Mouse (Mus musculus) hindbrain, postnatal 0 days (tissue): ENCODE measurements around the gene Gm45140. TPM values are rescaled to one million over a fixed set of nuclear protein-coding genes. Genes with fewer than 3 reads are reported as not detected.

Source experiments
- ATAC-seq: fragments of 200-750 bp; cut with Nextera tagmentation; 2 replicates; pipeline ENCODE4 v1.8.0; 2017; ENCODE audit warnings: mild to moderate bottlenecking, moderate TSS enrichment, moderate library complexity
- DNase-seq: peaks from one replicate; pipeline ENCODE4 v3.0.0-alpha.2; 2015; ENCODE audit warnings: low spot score
- H3K27ac ChIP-seq: fragments of 300-500 bp; sonication (generic); 2 replicates; pipeline ENCODE4 v1.5.1; 2014; ENCODE audit warnings: mild to moderate bottlenecking
- H3K27me3 ChIP-seq: fragments of 300-500 bp; sonication (generic); 2 replicates; pipeline ENCODE4 v1.6.1; 2014; ENCODE audit warnings: low read length, mixed read lengths; ENCODE audit not compliant: insufficient read depth
- H3K36me3 ChIP-seq: fragments of 300-500 bp; sonication (generic); 2 replicates; pipeline ENCODE4 v1.6.1; 2014; ENCODE audit warnings: low read length, mixed read lengths; ENCODE audit not compliant: insufficient read depth
- H3K4me1 ChIP-seq: fragments of 300-500 bp; sonication (generic); 2 replicates; pipeline ENCODE4 v1.6.1; 2014; ENCODE audit warnings: antibody characterized with exemption, low read length, mixed read lengths; ENCODE audit not compliant: insufficient read depth
- H3K4me2 ChIP-seq: fragments of 300-500 bp; sonication (generic); 2 replicates; pipeline ENCODE4 v1.6.1; 2014; ENCODE audit warnings: low read depth, mild to moderate bottlenecking, low read length, moderate library complexity, mixed read lengths
- H3K4me3 ChIP-seq: fragments of 300-500 bp; sonication (generic); 2 replicates; pipeline ENCODE4 v1.5.1; 2014; ENCODE audit warnings: low read length
- H3K9ac ChIP-seq: fragments of 300-500 bp; sonication (generic); replicated peaks from 2 replicates; pipeline ENCODE4 v1.6.1; 2014; ENCODE audit warnings: mild to moderate bottlenecking, low read length, moderate library complexity, mixed read lengths
- H3K9me3 ChIP-seq: fragments of 300-500 bp; sonication (generic); 2 replicates; pipeline ENCODE4 v1.6.1; 2016; ENCODE audit warnings: low read length, mixed read lengths
- CTCF ChIP-seq: IDR thresholded peaks from 2 replicates; pipeline ENCODE4 v1.5.1; 2016; ENCODE audit warnings: antibody characterized with exemption, control low read depth, low read depth
- WGBS: fragments of 180-500 bp; shearing (Covaris S2); extraction: QIAGEN DNeasy Blood & Tissue Kit; methylation state at CpG from one replicate; pipeline ENCODE4 v1.1.7; 2014; 5-methylcytosine and 5-hydroxymethylcytosine counted together
- polyA plus RNA-seq: library from polyadenylated mRNA; unstranded; fragments of >200 nt; fragmentation: Nextera tagmentation; extraction: Ambion mirVana; gene quantifications from 2 replicates; pipeline ENCODE4 v1.2.1, GENCODE M21; 2015
- total RNA-seq: library from RNA; depleted of rRNA; stranded (reverse); fragments of >200 nt; gene quantifications from 2 replicates; pipeline ENCODE4 v1.2.3, GENCODE M21; 2014

Gene Gm45140
- total and polyA plus RNA-seq, 2 experiments from 2014 or later, result 2.0 TPM; not detected in 1

DNA sequence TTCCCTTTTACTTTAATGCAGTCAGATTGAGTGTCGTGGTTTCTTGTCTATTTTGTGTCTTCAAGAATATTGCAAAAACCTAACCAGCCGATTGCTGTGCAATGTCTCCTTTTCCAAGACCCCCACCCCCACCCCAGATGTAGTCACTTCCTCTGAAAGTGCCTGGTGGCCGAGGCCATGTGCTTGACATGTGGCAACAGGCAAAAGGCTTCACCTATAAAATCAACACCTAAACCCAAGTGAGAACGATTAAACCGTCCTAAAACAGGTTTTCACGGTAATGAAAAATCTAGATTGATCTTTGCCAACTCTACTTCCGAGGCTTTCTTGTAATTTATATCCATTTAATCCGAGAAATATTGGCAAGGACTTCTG is 14.2 kb upstream of the Gm45140 start:
- under 1% methylated on average over 8 of the region's 8 CpGs for WGBS
- no peak for ATAC-seq

DNA sequence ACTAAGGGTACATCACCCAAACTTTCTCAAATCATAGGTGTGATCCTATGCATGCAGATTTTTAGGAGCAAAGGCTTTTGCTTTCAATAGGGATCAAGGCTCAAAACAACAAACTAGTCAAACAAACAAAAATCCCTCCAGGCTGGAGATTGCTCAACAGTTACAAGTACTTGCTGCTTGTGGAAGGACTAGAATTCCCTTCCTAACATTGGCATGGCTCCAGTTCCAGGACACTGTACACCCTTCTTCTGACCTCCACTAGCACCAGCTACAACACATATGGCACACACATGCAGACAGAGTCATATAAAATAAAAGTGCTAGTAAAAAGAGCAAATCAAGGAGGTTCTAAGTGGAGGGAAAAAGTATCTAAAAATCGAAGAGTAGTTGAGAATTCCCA is 11.2 kb upstream of the Gm45140 start:
- H3K4me2 ChIP-seq, result no peak overlapping the region
- DNase-seq (no peak), ATAC-seq (no peak)
- no peak for TF ChIP-seq CTCF
- no peak overlapping the region for H3K4me3 ChIP-seq
- H3K27me3 ChIP-seq, result no peaks in the 10 kb centered on the region
- H3K9me3 ChIP-seq, result no peaks in the 10 kb centered on the region
- no peak overlapping the region for H3K27ac ChIP-seq
- H3K4me1 ChIP-seq, result peaks cover 9% of the 10 kb centered on the region; the same call in 1 of the 2 replicates
- H3K9ac ChIP-seq, result no peak overlapping the region
- 90% methylated on average over 1 of the region's 1 CpGs for WGBS
- H3K36me3 ChIP-seq, result peaks cover 34% of the 10 kb centered on the region

More for the DNA sequence above, 14.2 kb upstream of the Gm45140 start:
- Histone ChIP-seq H3K36me3 (peaks cover 8% of the 10 kb centered on the region), H3K4me2 (peak overlapping the region; percentile 83), H3K9ac (peak overlapping the region; percentile 100), H3K4me1 (peaks cover 9% of the 10 kb centered on the region; the same call in 1 of the 2 replicates), H3K9me3 (no peaks in the 10 kb centered on the region), H3K4me3 (peak overlapping the region; percentile 99), H3K27me3 (no peaks in the 10 kb centered on the region), H3K27ac (peak overlapping the region; percentile 98; the same call in 1 of the 2 replicates)
- no peak for TF ChIP-seq CTCF
- DNase-seq, result peak; percentile 34

DNA sequence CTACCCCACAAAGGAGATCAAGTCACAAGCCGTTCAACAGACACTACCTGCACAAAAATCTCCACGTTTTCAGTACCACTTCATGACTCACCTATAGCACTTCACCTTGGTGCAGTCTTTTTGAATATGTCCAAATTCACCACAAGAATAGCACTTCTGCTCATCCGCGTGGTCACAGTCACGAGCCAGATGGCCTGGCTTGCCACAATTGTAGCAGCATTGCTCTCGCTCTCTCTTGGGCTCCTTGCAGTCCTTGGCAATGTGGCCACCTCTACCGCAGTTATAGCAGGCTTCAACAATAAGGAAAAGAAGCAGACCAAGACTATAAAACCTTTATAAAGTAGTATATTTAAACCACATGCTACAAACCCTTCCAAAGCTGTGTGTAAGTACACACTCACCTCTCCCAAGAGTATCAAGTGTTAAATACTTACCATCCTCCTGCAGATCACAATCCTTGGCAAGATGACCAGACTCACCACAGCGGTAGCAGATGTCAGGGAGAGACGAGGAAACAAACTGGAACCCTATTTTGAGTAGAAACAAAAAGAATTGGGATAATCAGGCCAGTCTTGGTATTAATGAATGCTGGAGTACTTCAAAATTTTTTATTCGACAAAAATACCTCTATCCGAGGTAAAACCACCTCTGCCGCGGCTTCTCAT is 9.6 kb upstream of the Gm45140 start:
- H3K27ac ChIP-seq, result no peak overlapping the region
- TF ChIP-seq CTCF, result no peak
- H3K4me1 ChIP-seq, result peaks cover 6% of the 10 kb centered on the region; the same call in 1 of the 2 replicates
- no peaks in the 10 kb centered on the region for H3K9me3 ChIP-seq
- no peak overlapping the region for H3K4me3 ChIP-seq
- H3K36me3 ChIP-seq, result peaks cover 38% of the 10 kb centered on the region
- no peaks in the 10 kb centered on the region for H3K27me3 ChIP-seq
- no peak overlapping the region for H3K4me2 ChIP-seq
- no peak for ATAC-seq
- 90% methylated on average over 13 of the region's 13 CpGs for WGBS
- H3K9ac ChIP-seq, result no peak overlapping the region
- no peak for DNase-seq

DNA sequence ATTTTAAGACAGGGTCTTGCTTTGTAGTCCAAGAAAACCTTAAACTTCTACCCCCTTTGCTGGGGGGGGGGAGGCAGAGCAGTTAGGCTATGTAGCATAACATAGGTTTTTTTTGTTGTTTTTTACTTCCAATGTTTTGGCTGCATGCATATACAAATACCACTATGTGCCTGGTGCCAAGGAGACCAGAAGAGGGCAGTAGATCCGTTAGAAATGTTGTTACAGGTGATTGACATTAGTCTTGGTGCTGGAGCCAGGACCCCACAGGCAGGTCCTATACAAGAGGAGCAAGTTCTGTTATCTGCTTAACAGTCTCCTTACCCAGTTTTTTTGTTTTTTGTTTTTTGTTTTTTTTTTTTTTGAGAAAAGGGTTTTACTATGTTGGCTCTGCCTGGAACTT is 6.7 kb upstream of the Gm45140 start:
- 11% methylated on average over 1 of the region's 1 CpGs for WGBS
- Histone ChIP-seq H3K4me2 (no peak overlapping the region), H3K9ac (no peak overlapping the region), H3K27me3 (no peaks in the 10 kb centered on the region), H3K36me3 (peaks cover 38% of the 10 kb centered on the region), H3K9me3 (no peaks in the 10 kb centered on the region), H3K4me1 (no peaks in the 10 kb centered on the region), H3K4me3 (no peak overlapping the region), H3K27ac (no peak overlapping the region)
- peak; percentile 28 for DNase-seq
- TF ChIP-seq CTCF, result peak; percentile 41
- no peak for ATAC-seq

DNA sequence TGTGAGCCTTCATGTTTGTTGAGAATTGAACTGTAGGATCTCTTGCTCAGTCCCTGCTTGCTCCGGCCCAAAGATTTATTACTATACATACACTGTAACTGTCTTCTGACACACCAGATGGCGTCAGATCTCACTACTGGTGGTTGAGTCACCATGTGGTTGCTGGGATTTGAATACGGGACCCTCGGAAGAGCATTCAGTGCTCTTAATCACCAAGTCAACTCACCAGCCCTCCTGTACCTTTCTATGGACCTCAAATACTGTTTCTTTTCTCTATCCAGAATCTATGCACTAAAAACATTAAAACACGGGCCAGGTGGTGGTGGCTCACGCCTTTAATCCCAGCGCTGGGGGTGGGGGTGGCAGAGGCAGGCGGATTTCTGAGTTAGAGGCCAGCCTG is 6.0 kb upstream of the Gm45140 start:
- WGBS, result 82% methylated on average over 8 of the region's 8 CpGs
- Histone ChIP-seq H3K9ac (no peak overlapping the region), H3K4me3 (no peak overlapping the region), H3K4me1 (no peaks in the 10 kb centered on the region), H3K36me3 (peaks cover 38% of the 10 kb centered on the region), H3K27me3 (no peaks in the 10 kb centered on the region), H3K9me3 (no peaks in the 10 kb centered on the region), H3K4me2 (no peak overlapping the region), H3K27ac (no peak overlapping the region)
- ATAC-seq (no peak), DNase-seq (peak; percentile 14)
- no peak for TF ChIP-seq CTCF

DNA sequence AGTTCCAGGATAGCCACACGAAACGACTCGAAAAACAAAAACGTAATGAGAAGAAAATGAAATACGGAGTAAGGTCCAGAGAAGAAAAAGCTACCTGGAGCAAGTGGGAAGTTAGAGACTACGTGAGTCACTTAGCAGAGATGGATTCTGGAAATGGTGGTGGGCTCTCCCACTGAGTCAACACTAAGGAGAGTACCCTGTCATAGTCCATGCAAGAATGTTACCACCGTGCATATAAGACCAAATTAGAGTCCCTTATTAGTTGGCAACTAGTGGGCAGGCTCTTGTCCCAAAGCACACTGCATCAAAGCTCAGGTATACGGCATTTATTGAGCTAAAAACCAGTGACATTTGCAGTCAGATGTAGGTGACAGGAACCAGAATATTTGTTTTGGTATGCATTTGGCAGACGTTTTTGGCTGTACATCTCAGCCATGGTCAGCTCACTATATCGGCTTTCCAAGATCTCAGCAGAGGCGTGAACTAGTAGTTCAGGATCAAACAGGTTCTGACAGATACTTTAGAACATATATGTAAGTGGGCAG is 4.3 kb upstream of the Gm45140 start:
- Histone ChIP-seq H3K9me3 (no peaks in the 10 kb centered on the region), H3K4me3 (no peak overlapping the region), H3K9ac (no peak overlapping the region), H3K4me2 (no peak overlapping the region), H3K27me3 (no peaks in the 10 kb centered on the region), H3K27ac (no peak overlapping the region), H3K4me1 (no peaks in the 10 kb centered on the region), H3K36me3 (peaks cover 31% of the 10 kb centered on the region)
- DNase-seq, result no peak
- 65% methylated on average over 11 of the region's 11 CpGs for WGBS
- no peak for ATAC-seq
- TF ChIP-seq CTCF, result no peak
